Mouse (Mus musculus) forebrain, postnatal 0 days (tissue): ENCODE measurements around the gene Ssbp3. TPM values are rescaled to one million over a fixed set of nuclear protein-coding genes. Genes with fewer than 3 reads are reported as not detected.

Experiments used
- ATAC-seq: fragments of 200-750 bp; cut with Nextera tagmentation; 2 replicates; pipeline ENCODE4 v1.8.0; 2017; ENCODE audit warnings: mild to moderate bottlenecking, moderate library complexity
- DNase-seq: peaks from one replicate; pipeline ENCODE4 v3.0.0-alpha.2; 2015
- H3K27ac ChIP-seq: fragments of 300-500 bp; sonication (generic); 2 replicates; pipeline ENCODE4 v1.5.1; 2014; ENCODE audit warnings: low read depth, mild to moderate bottlenecking, antibody characterized with exemption, low read length, moderate library complexity, mixed read lengths
- H3K27me3 ChIP-seq: fragments of 300-500 bp; sonication (generic); 2 replicates; pipeline ENCODE4 v1.6.1; 2014; ENCODE audit warnings: mild to moderate bottlenecking, low read length, mixed read lengths; ENCODE audit not compliant: insufficient read depth
- H3K36me3 ChIP-seq: fragments of 300-500 bp; sonication (generic); 2 replicates; pipeline ENCODE4 v1.6.1; 2014; ENCODE audit warnings: mild to moderate bottlenecking, moderate library complexity; ENCODE audit not compliant: insufficient read depth
- H3K4me1 ChIP-seq: fragments of 300-500 bp; sonication (generic); 2 replicates; pipeline ENCODE4 v1.6.1; 2014; ENCODE audit warnings: antibody characterized with exemption; ENCODE audit not compliant: insufficient read depth
- H3K4me2 ChIP-seq: fragments of 300-500 bp; sonication (generic); 2 replicates; pipeline ENCODE4 v1.6.1; 2014; ENCODE audit warnings: low read depth, mild to moderate bottlenecking, moderate library complexity
- H3K4me3 ChIP-seq: fragments of 300-500 bp; sonication (generic); 2 replicates; pipeline ENCODE4 v1.5.1; 2014; ENCODE audit warnings: low read depth, low read length, mixed read lengths
- H3K9ac ChIP-seq: fragments of 300-500 bp; sonication (generic); 2 replicates; pipeline ENCODE4 v1.6.1; 2014; ENCODE audit warnings: mild to moderate bottlenecking
- H3K9me3 ChIP-seq: fragments of 300-500 bp; sonication (generic); 2 replicates; pipeline ENCODE4 v1.6.1; 2016; ENCODE audit warnings: low read length
- CTCF ChIP-seq: sonication (generic); IDR thresholded peaks from 2 replicates; pipeline ENCODE4 v1.5.1; 2016; ENCODE audit warnings: antibody characterized with exemption, control low read depth, low read depth
- WGBS: fragments of 180-500 bp; shearing (Covaris S2); extraction: QIAGEN DNeasy Blood & Tissue Kit; methylation state at CpG from one replicate; pipeline ENCODE4 v1.1.7; 2014; 5-methylcytosine and 5-hydroxymethylcytosine counted together
- polyA plus RNA-seq: library from polyadenylated mRNA; unstranded; fragments of >200 nt; fragmentation: Nextera tagmentation; extraction: Ambion mirVana; gene quantifications from 2 replicates; pipeline ENCODE4 v1.2.1, GENCODE M21; 2015
- total RNA-seq: library from RNA; depleted of rRNA; stranded (reverse); fragments of >200 nt; gene quantifications from 2 replicates; pipeline ENCODE4 v1.2.3, GENCODE M21; 2014

The Ssbp3 gene
- total and polyA plus RNA-seq, 2 experiments from 2014 or later, result 117 to 137 TPM

- DNase-seq (peak; percentile 70), ATAC-seq (peak; percentile 62; the same call in 1 of the 2 replicates)
- no peak for TF ChIP-seq CTCF
- no peak overlapping the region for H3K27ac ChIP-seq
- 9% methylated on average over 7 of the region's 7 CpGs for WGBS
- no peaks in the 10 kb centered on the region for H3K27me3 ChIP-seq
- H3K4me1 ChIP-seq, result no peaks in the 10 kb centered on the region
- H3K36me3 ChIP-seq, result no peaks in the 10 kb centered on the region
- no peak overlapping the region for H3K9ac ChIP-seq
- no peak overlapping the region for H3K4me3 ChIP-seq
- H3K4me2 ChIP-seq, result no peak overlapping the region
- H3K9me3 ChIP-seq, result no peaks in the 10 kb centered on the region
Observed at GRCm38 (mm10) chr4:106866845-106867244, 43.7 kb upstream of the Ssbp3 start.

DNA sequence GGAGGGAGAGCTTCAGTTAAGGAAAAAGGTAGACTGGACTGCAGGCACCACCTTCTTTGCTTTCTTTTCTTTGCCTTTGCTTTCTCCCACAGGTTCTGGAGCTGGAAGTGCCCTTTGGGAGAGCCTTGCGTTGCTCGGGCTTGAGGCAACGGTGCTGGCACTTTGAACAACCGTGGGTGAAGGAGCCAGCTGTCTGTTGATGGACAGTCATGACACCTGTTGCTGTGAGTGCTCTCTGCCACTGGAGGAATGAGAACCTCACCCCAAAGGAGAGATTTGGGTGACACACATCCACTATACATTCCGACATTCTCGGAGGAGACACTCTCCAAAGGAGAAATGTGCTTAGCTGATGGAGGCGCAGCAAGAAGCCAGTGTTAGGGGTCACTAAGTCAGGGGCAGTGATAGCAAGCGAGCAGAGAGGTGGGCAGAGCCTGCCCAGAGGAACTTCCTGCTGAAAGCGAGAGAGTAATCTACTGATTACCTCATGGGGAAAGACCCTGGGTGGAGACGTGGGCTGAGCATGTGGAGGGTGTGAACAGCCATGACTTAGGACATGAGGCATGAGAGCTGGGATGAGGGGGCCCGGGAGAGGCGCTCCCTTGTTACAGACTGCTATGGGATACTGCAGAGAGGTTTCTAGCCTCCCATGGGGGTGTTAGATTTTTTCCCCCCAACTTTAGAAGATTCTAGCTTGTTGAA lies 41.6 kb upstream of the Ssbp3 start:
- WGBS, result 77% methylated on average over 12 of the region's 12 CpGs
- no peaks in the 10 kb centered on the region for H3K36me3 ChIP-seq
- H3K4me1 ChIP-seq, result no peaks in the 10 kb centered on the region
- H3K9ac ChIP-seq, result no peak overlapping the region
- no peaks in the 10 kb centered on the region for H3K9me3 ChIP-seq
- H3K27me3 ChIP-seq, result no peaks in the 10 kb centered on the region
- ATAC-seq (no peak), DNase-seq (no peak)
- H3K27ac ChIP-seq, result no peak overlapping the region
- no peak overlapping the region for H3K4me3 ChIP-seq
- H3K4me2 ChIP-seq, result no peak overlapping the region
- no peak for TF ChIP-seq CTCF

DNA sequence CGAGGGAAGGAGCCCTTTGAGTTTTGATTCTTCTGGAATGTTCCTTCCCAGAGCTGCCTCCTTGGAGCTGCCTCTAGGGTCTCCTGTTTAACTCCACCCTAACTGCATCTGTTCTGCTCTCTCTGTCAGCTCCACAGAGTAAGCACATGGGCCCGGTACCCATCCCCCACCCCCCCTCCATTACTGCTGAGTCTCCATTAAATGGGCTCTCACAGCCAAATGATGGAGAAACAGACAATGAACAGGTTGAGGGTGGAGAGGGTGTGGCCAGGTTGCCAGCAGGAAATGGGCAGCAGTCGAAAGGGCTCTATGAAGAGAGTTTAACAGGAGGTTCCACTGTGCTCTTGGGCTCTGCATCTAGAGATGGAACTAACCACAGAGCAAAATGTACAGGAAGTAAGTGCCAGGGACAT lies 41.0 kb upstream of the Ssbp3 start:
- WGBS, result 86% methylated on average over 3 of the region's 3 CpGs
- H3K9me3 ChIP-seq, result no peaks in the 10 kb centered on the region
- H3K4me1 ChIP-seq, result no peaks in the 10 kb centered on the region
- H3K27me3 ChIP-seq, result no peaks in the 10 kb centered on the region
- DNase-seq, result no peak
- no peak overlapping the region for H3K4me2 ChIP-seq
- no peak for ATAC-seq
- no peak overlapping the region for H3K9ac ChIP-seq
- no peaks in the 10 kb centered on the region for H3K36me3 ChIP-seq
- no peak for TF ChIP-seq CTCF
- H3K27ac ChIP-seq, result no peak overlapping the region
- H3K4me3 ChIP-seq, result no peak overlapping the region

- DNase-seq (no peak), ATAC-seq (no peak)
- no peak overlapping the region for H3K4me3 ChIP-seq
- H3K4me1 ChIP-seq, result no peaks in the 10 kb centered on the region
- H3K27ac ChIP-seq, result no peak overlapping the region
- no peak overlapping the region for H3K9ac ChIP-seq
- H3K27me3 ChIP-seq, result no peaks in the 10 kb centered on the region
- no peaks in the 10 kb centered on the region for H3K36me3 ChIP-seq
- TF ChIP-seq CTCF, result no peak
- H3K4me2 ChIP-seq, result no peak overlapping the region
- WGBS, result 96% methylated on average over 2 of the region's 2 CpGs
- H3K9me3 ChIP-seq, result no peaks in the 10 kb centered on the region
Observed at GRCm38 (mm10) chr4:106870556-106870955, 39.9 kb upstream of the Ssbp3 start.

DNA sequence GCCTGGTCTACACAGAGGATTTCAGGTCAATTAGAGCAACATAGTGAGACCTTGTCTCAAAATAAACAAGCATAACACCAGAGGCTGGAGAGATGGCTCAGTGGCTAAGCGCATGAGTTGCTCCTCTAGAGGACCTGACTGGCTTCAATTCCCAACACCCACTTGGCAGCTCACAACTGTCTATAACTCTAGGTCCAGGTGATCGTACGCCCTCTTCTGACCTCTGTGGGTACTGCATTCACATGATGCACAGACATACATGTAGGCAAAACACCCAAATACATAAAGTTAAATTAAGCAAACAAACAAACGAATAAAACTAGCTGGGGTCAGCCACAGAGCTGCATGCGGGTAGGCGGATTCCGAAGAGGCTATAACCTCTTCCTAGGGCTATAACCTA lies 36.0 kb upstream of the Ssbp3 start:
- Histone ChIP-seq H3K27ac (no peak overlapping the region), H3K4me1 (no peaks in the 10 kb centered on the region), H3K36me3 (no peaks in the 10 kb centered on the region), H3K4me2 (no peak overlapping the region), H3K27me3 (no peaks in the 10 kb centered on the region), H3K4me3 (no peak overlapping the region), H3K9ac (no peak overlapping the region), H3K9me3 (no peaks in the 10 kb centered on the region)
- WGBS, result 88% methylated on average over 7 of the region's 7 CpGs
- ATAC-seq, result no peak
- no peak for TF ChIP-seq CTCF
- DNase-seq, result no peak

DNA sequence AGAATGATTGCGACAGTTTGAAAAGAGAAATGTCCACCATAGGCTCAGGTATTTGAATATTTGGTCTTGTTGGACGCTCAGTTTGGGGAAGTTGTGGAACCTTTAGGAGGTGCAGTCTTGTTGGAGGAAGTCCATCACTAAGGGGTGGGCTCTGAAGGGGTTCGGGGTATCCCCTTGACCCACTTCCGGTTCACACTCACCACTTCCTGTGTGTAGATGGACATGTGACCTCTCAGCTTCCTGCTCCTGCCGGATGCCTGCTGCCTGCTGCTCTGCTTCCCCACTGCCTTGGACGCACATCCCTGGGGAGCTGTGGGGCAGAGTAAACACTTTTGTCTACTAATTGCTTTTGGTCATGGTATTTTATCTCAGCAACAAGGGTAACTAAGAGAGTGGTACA lies 29.4 kb upstream of the Ssbp3 start:
- H3K36me3 ChIP-seq, result no peaks in the 10 kb centered on the region
- no peak overlapping the region for H3K27ac ChIP-seq
- no peaks in the 10 kb centered on the region for H3K4me1 ChIP-seq
- no peak overlapping the region for H3K4me2 ChIP-seq
- 81% methylated on average over 6 of the region's 6 CpGs for WGBS
- no peak for TF ChIP-seq CTCF
- no peak for DNase-seq
- no peak overlapping the region for H3K9ac ChIP-seq
- H3K27me3 ChIP-seq, result no peaks in the 10 kb centered on the region
- no peak overlapping the region for H3K4me3 ChIP-seq
- no peaks in the 10 kb centered on the region; the same call in 1 of the 2 replicates for H3K9me3 ChIP-seq
- ATAC-seq, result no peak

DNA sequence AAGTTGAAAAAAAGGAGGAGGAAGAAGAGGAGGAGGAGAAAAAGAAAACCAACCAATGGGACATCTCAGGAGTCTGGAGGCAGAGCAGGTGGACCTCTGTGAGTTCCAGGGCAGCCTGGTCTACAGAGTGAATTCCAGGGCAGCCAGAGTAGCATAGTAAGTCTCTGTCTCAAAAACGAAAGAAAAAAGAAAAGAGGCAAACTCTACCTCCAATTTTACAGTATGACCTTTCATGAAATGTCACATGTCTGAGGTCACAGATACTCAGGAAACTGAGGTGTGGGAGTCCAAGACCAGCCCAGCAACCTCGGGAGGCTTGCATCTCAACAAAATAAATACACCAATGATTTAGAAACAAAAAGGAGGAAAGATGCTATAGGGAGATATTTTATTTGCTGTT lies 27.4 kb upstream of the Ssbp3 start:
- no peak for TF ChIP-seq CTCF

More for the DNA sequence above, 27.4 kb upstream of the Ssbp3 start:
- no peaks in the 10 kb centered on the region for H3K4me1 ChIP-seq
- WGBS, result 85% methylated on average over 2 of the region's 2 CpGs
- H3K9ac ChIP-seq, result no peak overlapping the region
- no peak overlapping the region for H3K4me3 ChIP-seq
- DNase-seq, result no peak
- no peaks in the 10 kb centered on the region for H3K36me3 ChIP-seq
- H3K4me2 ChIP-seq, result no peak overlapping the region
- no peak for ATAC-seq
- H3K9me3 ChIP-seq, result no peaks in the 10 kb centered on the region; the same call in 1 of the 2 replicates
- H3K27ac ChIP-seq, result no peak overlapping the region
- H3K27me3 ChIP-seq, result no peaks in the 10 kb centered on the region
